Mouse (Mus musculus) testis, adult 2 months (tissue): ENCODE measurements around the gene Nxph3.

Experiments
- CTCF ChIP-seq: fragments of 200-500 bp; IDR thresholded peaks from 2 replicates; pipeline ENCODE4 v1.5.1; 2012; ENCODE audit warnings: low read depth, mild to moderate bottlenecking, inconsistent platforms, low read length, moderate library complexity; ENCODE audit not compliant: control insufficient read depth, insufficient read depth, insufficient replicate concordance
- POLR2A ChIP-seq: fragments of 200-500 bp; IDR thresholded peaks from 2 replicates; pipeline ENCODE4 v1.6.1; 2012; ENCODE audit warnings: low read depth, mild to moderate bottlenecking, inconsistent platforms, low read length, moderate library complexity; ENCODE audit not compliant: control insufficient read depth

DNA sequence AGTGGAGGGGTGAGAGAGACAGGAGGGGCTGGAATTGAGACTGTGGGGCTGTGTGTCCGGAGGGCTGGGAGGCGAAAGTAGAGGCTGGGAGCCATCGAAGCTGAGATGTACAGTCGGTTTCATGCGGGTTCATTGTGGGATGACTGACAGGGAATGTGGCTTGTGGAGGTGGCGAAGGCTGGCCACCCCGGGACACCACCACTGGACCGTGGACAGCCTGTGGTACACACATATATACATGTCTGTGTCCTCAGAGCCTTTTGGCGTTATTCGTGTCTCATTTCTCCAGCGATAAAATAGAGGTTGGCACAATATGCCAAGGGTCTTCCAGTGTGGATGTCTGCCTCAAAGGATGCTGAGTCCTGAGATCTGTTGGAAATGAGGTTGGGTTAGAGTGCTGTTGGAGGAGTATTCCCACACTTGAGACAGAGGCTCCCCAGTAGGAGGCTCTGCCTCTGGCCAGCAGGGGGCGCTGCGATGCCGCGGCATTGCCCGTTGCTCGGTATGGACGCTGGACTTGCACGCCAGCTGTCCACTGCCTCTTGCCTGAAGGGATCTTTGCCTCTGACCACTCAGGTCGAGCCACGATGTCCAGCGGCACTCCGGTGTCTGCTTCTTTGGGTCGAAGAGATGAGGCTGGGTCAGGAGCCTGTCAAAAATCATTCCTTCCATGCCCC is 19.3 kb upstream of the Nxph3 start:
- peak; percentile 99 for TF ChIP-seq CTCF
- no peak for TF ChIP-seq POLR2A
